Mouse (Mus musculus) heart, postnatal 0 days (tissue): ENCODE data around the gene St6galnac3.

Source experiments
- CTCF ChIP-seq: IDR thresholded peaks from 2 replicates; pipeline ENCODE4 v1.5.1; 2016; ENCODE audit warnings: antibody characterized with exemption, control low read depth, low read depth
- EP300 ChIP-seq: IDR thresholded peaks from 2 replicates; pipeline ENCODE4 v1.6.1; 2016; ENCODE audit warnings: antibody characterized with exemption, low read depth

GRCm38 (mm10) chr3:153416383-153416782, 308.6 kb downstream of the St6galnac3 start:
- TF ChIP-seq CTCF, result no peak
- no peak for TF ChIP-seq EP300
